Mouse (Mus musculus) erythroid progenitor cell, adult 5-6 weeks (primary cell): Measurements from ENCODE around the gene Dnajc3. TPM values are rescaled to one million over a fixed set of nuclear protein-coding genes. Genes with fewer than 3 reads are reported as not detected.
"Not testable (repeated sequence)": the region's sequence is repeated elsewhere in the genome, so short reads cannot be mapped to it uniquely, and the experiment has no call there.

Source experiments
- ATAC-seq: replicated peaks from 2 replicates; pipeline ENCODE4 v1.8.0; 2016; ENCODE audit warnings: moderate number of reproducible peaks, mild to moderate bottlenecking, moderate TSS enrichment, inconsistent platforms; ENCODE audit not compliant: poor library complexity, low FRiP score, severe bottlenecking
- total RNA-seq, 2 experiments: library from RNA; stranded (forward) in 1 of 2; stranded (reverse) in 1 of 2; fragments of 150-400 nt in 1 of 2; fragments of 186-747, 209-891 nt in 1 of 2; gene quantifications; 2 replicates each; pipeline versions ENCODE4 v1.2.3 to v1.2.4; 2015 to 2017; ENCODE audit warnings: low replicate concordance in 2 of 2

The Dnajc3 gene
- total RNA-seq, 2 experiments from 2014 or later, result 27.8 to 32.7 TPM

- ATAC-seq, result peak; percentile 56; the same call in 1 of the 2 replicates
Observed at GRCm38 (mm10) chr14:118980890-118981289, 43.1 kb downstream of the Dnajc3 start.

- not testable (repeated sequence) for ATAC-seq
Observed at GRCm38 (mm10) chr14:118981711-118982428, 44.1 kb downstream of the Dnajc3 start.

- ATAC-seq, result not testable (repeated sequence)
Observed at GRCm38 (mm10) chr14:118982429-118983045, 44.8 kb downstream of the Dnajc3 start.

GRCm38 (mm10) chr14:118983396-118983795, 45.6 kb downstream of the Dnajc3 start:
- no peak for ATAC-seq

- no peak for ATAC-seq
Observed at GRCm38 (mm10) chr14:118984161-118984560, 46.4 kb downstream of the Dnajc3 start.

GRCm38 (mm10) chr14:118986653-118987522, 49.1 kb downstream of the Dnajc3 start:
- peak; percentile 72 for ATAC-seq

- peak; percentile 99 for ATAC-seq
Observed at GRCm38 (mm10) chr14:118987523-118988496, 50.0 kb downstream of the Dnajc3 start.

GRCm38 (mm10) chr14:118995226-118995925, 57.6 kb downstream of the Dnajc3 start:
- ATAC-seq, result no peak; the same call in 1 of the 2 replicates

GRCm38 (mm10) chr14:119003320-119003719, 65.5 kb downstream of the Dnajc3 start:
- ATAC-seq, result no peak

GRCm38 (mm10) chr14:119005834-119006233, 68.1 kb downstream of the Dnajc3 start:
- no peak for ATAC-seq

- ATAC-seq, result no peak
Observed at GRCm38 (mm10) chr14:119006441-119007102, 68.8 kb downstream of the Dnajc3 start.

GRCm38 (mm10) chr14:119007103-119007951, 69.6 kb downstream of the Dnajc3 start:
- peak; percentile 99 for ATAC-seq

- ATAC-seq, result no peak
Observed at GRCm38 (mm10) chr14:119008031-119008590, 70.3 kb downstream of the Dnajc3 start.

- ATAC-seq, result no peak
Observed at GRCm38 (mm10) chr14:119009531-119009930, 71.8 kb downstream of the Dnajc3 start.

- ATAC-seq, result 0 out of 2 replicates have a peak, but pooled peaks have one; percentile 49
Observed at GRCm38 (mm10) chr14:119012607-119013431, 75.0 kb downstream of the Dnajc3 start.

- no peak for ATAC-seq
Observed at GRCm38 (mm10) chr14:119013549-119013948, 75.8 kb downstream of the Dnajc3 start.
